Comparison of ENCODE assay signal across 27 mouse cellular contexts in genomic region chr17:63676791-63677190, GRCm38 (mm10).
DNase-seq lines count a peak whose midpoint lies in the region; ATAC-seq lines count a peak whose summit lies in the region.
"Had no signal": no experiment of that assay in that cellular context is flagged by ENCODE, and none has a peak within 500 bp of the region (broad histone marks: within the 10 kb centered on the region; RNA-seq: fewer than 3 reads in every experiment).

No protein-coding gene starts in this region.

- H3K4me2 ChIP-seq in kidney, embryonic 15.5 days = no peak overlapping the region
- H3K4me2 ChIP-seq in midbrain, embryonic 11.5 days = no peak overlapping the region
- no peak overlapping the region for H3K4me2 ChIP-seq in midbrain, embryonic 15.5 days
- H3K4me2 ChIP-seq: embryonic facial prominence, embryonic 12.5 days; forebrain, embryonic 12.5 days had no signal

- intact Hi-C loops in heart, postnatal 25 days (cut with DNase I) = loop anchor here (5.0 kb wide), 1 partner anchor 316 kb away; no protein-coding TSS in a partner anchor

- WGBS in kidney, embryonic 15.5 days = 70% methylated on average over 8 of the region's 8 CpGs
- 89% methylated on average over 8 of the region's 8 CpGs for WGBS in midbrain, embryonic 11.5 days
- 88% methylated on average over 8 of the region's 8 CpGs for WGBS in midbrain, embryonic 15.5 days

- H3K4me1 ChIP-seq in kidney, embryonic 15.5 days = peaks cover 4% of the 10 kb centered on the region; the same call in 1 of the 2 replicates
- H3K4me1 ChIP-seq in midbrain, embryonic 11.5 days (ENCODE audit: control insufficient read depth, insufficient read depth, low read length) = no peaks in the 10 kb centered on the region
- no peaks in the 10 kb centered on the region for H3K4me1 ChIP-seq in midbrain, embryonic 15.5 days
- H3K4me1 ChIP-seq: embryonic facial prominence, embryonic 10.5 days; embryonic facial prominence, embryonic 12.5 days; forebrain, embryonic 10.5 days; forebrain, embryonic 12.5 days had no signal

- H3K9ac ChIP-seq in kidney, embryonic 15.5 days = no peak overlapping the region
- no peak overlapping the region for H3K9ac ChIP-seq in midbrain, embryonic 11.5 days (ENCODE audit: low read length)
- no peak overlapping the region for H3K9ac ChIP-seq in midbrain, embryonic 15.5 days
- H3K9ac ChIP-seq: embryonic facial prominence, embryonic 12.5 days; forebrain, embryonic 12.5 days had no signal

- DNase-seq in heart, adult 11 months = peak; percentile 81
- DNase-seq in heart, postnatal 25 days (ENCODE audit: low spot score) = no peak
- DNase-seq in kidney, postnatal 10 days = no peak
- DNase-seq in midbrain, embryonic 11.5 days (ENCODE audit: low spot score, missing footprints) = peak; percentile 60
- DNase-seq: adrenal gland, adult 8-10 months; adrenal gland, postnatal 14 days; adrenal gland, postnatal 36 days; B cell, adult 2 months; cerebellum, adult 11-12 months; cerebellum, adult 2 months; cerebellum, adult 9-10 months; cerebellum, postnatal 10 days; cerebellum, postnatal 25 days had no signal

- peak overlapping the region; percentile 46 for H3K27ac ChIP-seq in kidney, embryonic 15.5 days
- no peak overlapping the region for H3K27ac ChIP-seq in midbrain, embryonic 11.5 days (ENCODE audit: low read depth, low read length)
- no peak overlapping the region for H3K27ac ChIP-seq in midbrain, embryonic 15.5 days
- H3K27ac ChIP-seq: embryonic facial prominence, embryonic 10.5 days; embryonic facial prominence, embryonic 12.5 days; forebrain, embryonic 10.5 days; forebrain, embryonic 12.5 days had no signal

- H3K4me3 ChIP-seq in kidney, embryonic 15.5 days (replicated peaks) = no peak overlapping the region
- H3K4me3 ChIP-seq in midbrain, embryonic 11.5 days (ENCODE audit: low read depth, low read length) = no peak overlapping the region
- H3K4me3 ChIP-seq in midbrain, embryonic 15.5 days = no peak overlapping the region
- H3K4me3 ChIP-seq: embryonic facial prominence, embryonic 10.5 days; embryonic facial prominence, embryonic 12.5 days; erythroblast, embryonic 14.5 days; forebrain, embryonic 10.5 days; forebrain, embryonic 12.5 days had no signal

- no peak for ATAC-seq in kidney, embryonic 15.5 days (replicated peaks; ENCODE audit: low FRiP score)
- no peak for ATAC-seq in midbrain, embryonic 11.5 days (ENCODE audit: low FRiP score)
- no peak for ATAC-seq in midbrain, embryonic 15.5 days (replicated peaks)
- ATAC-seq: activated CD4-positive, CD25-positive, alpha-beta regulatory T cell, adult 4 months; CD4-positive, CD25-positive, alpha-beta regulatory T cell, adult 4 months; forebrain, embryonic 14.5 days; forebrain, embryonic 16.5 days; Patski had no signal

- H3K27me3 ChIP-seq in kidney, embryonic 15.5 days = no peaks in the 10 kb centered on the region
- H3K27me3 ChIP-seq in midbrain, embryonic 11.5 days (ENCODE audit: control insufficient read depth, insufficient read depth, low read length) = no peaks in the 10 kb centered on the region
- H3K27me3 ChIP-seq in midbrain, embryonic 15.5 days (replicated peaks) = no peaks in the 10 kb centered on the region
- H3K27me3 ChIP-seq: CH12.LX; embryonic facial prominence, embryonic 12.5 days; forebrain, embryonic 12.5 days; Patski had no signal

- no peaks in the 10 kb centered on the region for H3K9me3 ChIP-seq in kidney, embryonic 15.5 days (replicated peaks)
- no peaks in the 10 kb centered on the region for H3K9me3 ChIP-seq in midbrain, embryonic 11.5 days (ENCODE audit: control insufficient read depth, low read length)
- H3K9me3 ChIP-seq in midbrain, embryonic 15.5 days = no peaks in the 10 kb centered on the region
- H3K9me3 ChIP-seq: embryonic facial prominence, embryonic 10.5 days; embryonic facial prominence, embryonic 12.5 days; forebrain, embryonic 10.5 days; forebrain, embryonic 12.5 days had no signal

- H3K36me3 ChIP-seq in kidney, embryonic 15.5 days = no peaks in the 10 kb centered on the region
- H3K36me3 ChIP-seq in midbrain, embryonic 11.5 days (ENCODE audit: control insufficient read depth, insufficient read depth, low read length) = no peaks in the 10 kb centered on the region
- H3K36me3 ChIP-seq in midbrain, embryonic 15.5 days (replicated peaks) = no peaks in the 10 kb centered on the region
- H3K36me3 ChIP-seq: embryonic facial prominence, embryonic 10.5 days; embryonic facial prominence, embryonic 12.5 days; forebrain, embryonic 10.5 days; forebrain, embryonic 12.5 days; G1E had no signal

Comparison
In these comparisons a context has a peak if more than half of its experiments do, and no peak if none do; other contexts are left out.
1. DNase-seq: peak in heart, adult 11 months (single experiment) and midbrain, embryonic 11.5 days (single experiment); none in heart, postnatal 25 days (single experiment) and kidney, postnatal 10 days (single experiment).